Mouse (Mus musculus): ENCODE measurements around the gene Rgs1. TPM values are rescaled to one million over a fixed set of nuclear protein-coding genes. Genes with fewer than 3 reads are reported as not detected.

The Rgs1 gene
- polyA plus RNA-seq, 1 experiment from 2014 or later, result not detected

DNA sequence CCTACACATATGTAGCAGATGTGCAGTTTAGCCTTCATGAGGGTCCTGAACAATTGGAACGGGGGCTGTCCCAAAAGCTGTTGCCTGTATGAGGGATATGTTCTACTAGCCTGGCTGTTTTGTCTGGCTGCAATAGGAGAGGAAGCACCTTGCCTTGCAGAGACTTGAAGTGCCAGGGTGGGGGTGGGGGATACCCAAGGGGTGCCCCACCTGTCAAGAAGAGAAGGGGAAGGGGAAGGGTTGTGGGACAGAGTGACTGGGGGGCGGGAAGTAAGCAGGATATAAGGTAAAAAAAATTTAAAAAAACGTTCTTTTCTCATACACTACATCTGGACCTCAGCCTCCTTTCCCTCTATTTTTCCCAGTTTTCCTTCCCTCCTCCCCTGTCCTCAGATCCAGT lies 9.7 kb upstream of the Rgs1 start:
- Histone ChIP-seq H3K9me3 (ENCODE audit: control insufficient read depth, low read length) (no peaks in the 10 kb centered on the region), H3K27ac (replicated peaks; ENCODE audit: low read depth, low read length) (no peak overlapping the region), H3K27me3 (ENCODE audit: control insufficient read depth, insufficient read depth, low read length) (no peaks in the 10 kb centered on the region), H3K36me3 (ENCODE audit: control insufficient read depth, insufficient read depth, low read length) (no peaks in the 10 kb centered on the region), H3K4me1 (ENCODE audit: control insufficient read depth, insufficient read depth, low read length) (no peaks in the 10 kb centered on the region), H3K4me3 (ENCODE audit: low read depth, low read length) (no peak overlapping the region), H3K9ac (ENCODE audit: low read length) (no peak overlapping the region), H3K4me2 (ENCODE audit: low read depth, severe bottlenecking) (no peak overlapping the region)
- 69% methylated on average over 3 of the region's 3 CpGs for WGBS
- ATAC-seq (ENCODE audit: insufficient number of reproducible peaks, low FRiP score, low TSS enrichment, low read depth) (no peak), DNase-seq (ENCODE audit: low spot score) (no peak)

DNA sequence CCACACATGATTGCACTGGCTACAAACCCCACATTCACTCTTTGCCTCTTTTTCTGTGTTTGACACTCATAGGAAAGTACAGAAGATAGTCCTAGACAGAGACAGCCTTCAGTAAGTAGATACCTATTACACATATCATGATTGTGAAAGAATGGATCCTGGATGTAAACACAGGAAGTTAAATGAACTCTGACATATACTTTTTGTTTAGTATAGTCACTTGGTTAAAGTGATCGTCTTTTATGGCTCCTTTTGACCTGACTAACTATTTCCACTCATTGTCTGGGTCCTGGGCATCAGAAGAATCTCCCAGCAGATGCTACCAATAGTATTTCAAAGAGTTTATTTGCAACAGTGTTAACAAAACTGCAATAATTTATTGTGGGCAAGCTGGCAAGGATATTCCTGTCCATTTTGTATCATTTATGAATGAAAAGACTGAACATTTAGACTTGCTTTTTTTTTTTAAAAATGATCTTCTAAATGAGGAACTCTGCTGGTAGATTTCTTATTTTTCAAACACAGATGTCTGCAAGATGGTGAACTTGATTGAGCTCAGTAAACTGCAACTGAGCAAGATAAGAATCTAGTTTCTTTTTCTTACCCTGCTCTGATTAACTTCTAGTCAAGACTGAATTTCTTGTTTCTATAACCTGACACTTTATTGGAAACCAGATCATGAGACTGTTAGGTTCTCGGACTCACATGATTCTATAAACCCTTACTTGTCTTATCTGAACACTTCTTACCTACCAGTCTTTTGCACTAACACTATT lies 7.7 kb upstream of the Rgs1 start:
- H3K4me2 ChIP-seq (ENCODE audit: low read depth, severe bottlenecking), result no peak overlapping the region
- no peak overlapping the region for H3K27ac ChIP-seq (replicated peaks; ENCODE audit: low read depth, low read length)
- no peak for DNase-seq (ENCODE audit: low spot score)
- H3K9ac ChIP-seq (ENCODE audit: low read length), result no peak overlapping the region
- H3K4me3 ChIP-seq (ENCODE audit: low read depth, low read length), result no peak overlapping the region
- no peaks in the 10 kb centered on the region for H3K9me3 ChIP-seq (ENCODE audit: control insufficient read depth, low read length)
- H3K36me3 ChIP-seq (ENCODE audit: control insufficient read depth, insufficient read depth, low read length), result no peaks in the 10 kb centered on the region
- H3K27me3 ChIP-seq (ENCODE audit: control insufficient read depth, insufficient read depth, low read length), result no peaks in the 10 kb centered on the region
- H3K4me1 ChIP-seq (ENCODE audit: control insufficient read depth, insufficient read depth, low read length), result no peaks in the 10 kb centered on the region
- no peak for ATAC-seq (ENCODE audit: insufficient number of reproducible peaks, low FRiP score, low TSS enrichment, low read depth)
- 73% methylated on average over 2 of the region's 2 CpGs for WGBS

DNA sequence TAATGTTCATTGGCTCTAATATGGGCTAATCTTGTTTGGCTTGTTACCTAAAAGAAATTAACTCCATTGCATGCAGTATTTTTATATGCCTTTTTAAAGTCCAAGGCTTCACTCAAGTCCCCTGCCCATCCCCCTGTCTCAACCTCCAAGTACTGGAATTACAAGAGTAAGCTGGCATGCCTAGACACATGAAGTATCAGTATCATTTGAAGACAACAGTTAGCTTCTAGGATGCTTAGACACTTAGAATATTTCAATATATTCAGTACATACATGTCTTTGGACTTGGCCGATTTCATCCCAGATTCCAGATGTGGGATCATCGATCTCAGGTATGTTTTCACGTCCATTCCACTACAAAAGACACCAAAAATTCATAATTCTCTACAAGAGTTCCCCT lies 836 bp downstream of the Rgs1 start:
- WGBS, result 89% methylated on average over 3 of the region's 3 CpGs

GRCm38 (mm10) chr1:144247382-144247781 lies 1.7 kb downstream of the Rgs1 start:
- Histone ChIP-seq H3K36me3 (ENCODE audit: control insufficient read depth, insufficient read depth, low read length) (no peaks in the 10 kb centered on the region), H3K4me1 (ENCODE audit: control insufficient read depth, insufficient read depth, low read length) (no peaks in the 10 kb centered on the region), H3K4me3 (ENCODE audit: low read depth, low read length) (no peak overlapping the region), H3K27me3 (ENCODE audit: control insufficient read depth, insufficient read depth, low read length) (no peaks in the 10 kb centered on the region), H3K27ac (replicated peaks; ENCODE audit: low read depth, low read length) (no peak overlapping the region), H3K9me3 (ENCODE audit: control insufficient read depth, low read length) (no peaks in the 10 kb centered on the region), H3K9ac (ENCODE audit: low read length) (no peak overlapping the region), H3K4me2 (ENCODE audit: low read depth, severe bottlenecking) (no peak overlapping the region)
- ATAC-seq (ENCODE audit: insufficient number of reproducible peaks, low FRiP score, low TSS enrichment, low read depth) (no peak), DNase-seq (ENCODE audit: low spot score) (no peak)
- 94% methylated on average over 1 of the region's 1 CpGs for WGBS

More for the DNA sequence above, 836 bp downstream of the Rgs1 start:
- Histone ChIP-seq H3K9me3 (ENCODE audit: control insufficient read depth, low read length) (no peaks in the 10 kb centered on the region), H3K27me3 (ENCODE audit: control insufficient read depth, insufficient read depth, low read length) (no peaks in the 10 kb centered on the region), H3K9ac (ENCODE audit: low read length) (no peak overlapping the region), H3K4me2 (ENCODE audit: low read depth, severe bottlenecking) (no peak overlapping the region), H3K27ac (replicated peaks; ENCODE audit: low read depth, low read length) (no peak overlapping the region), H3K4me3 (ENCODE audit: low read depth, low read length) (no peak overlapping the region), H3K4me1 (ENCODE audit: control insufficient read depth, insufficient read depth, low read length) (no peaks in the 10 kb centered on the region), H3K36me3 (ENCODE audit: control insufficient read depth, insufficient read depth, low read length) (no peaks in the 10 kb centered on the region)
- ATAC-seq (ENCODE audit: insufficient number of reproducible peaks, low FRiP score, low TSS enrichment, low read depth) (no peak), DNase-seq (ENCODE audit: low spot score) (no peak)

GRCm38 (mm10) chr1:144243511-144243910 lies 5.5 kb downstream of the Rgs1 start:
- H3K4me1 ChIP-seq (ENCODE audit: control insufficient read depth, insufficient read depth, low read length), result no peaks in the 10 kb centered on the region
- no peak overlapping the region for H3K4me2 ChIP-seq (ENCODE audit: low read depth, severe bottlenecking)
- no peaks in the 10 kb centered on the region for H3K9me3 ChIP-seq (ENCODE audit: control insufficient read depth, low read length)
- H3K9ac ChIP-seq (ENCODE audit: low read length), result no peak overlapping the region
- no peak for DNase-seq (ENCODE audit: low spot score)
- H3K27me3 ChIP-seq (ENCODE audit: control insufficient read depth, insufficient read depth, low read length), result no peaks in the 10 kb centered on the region
- WGBS, result 85% methylated on average over 1 of the region's 1 CpGs
- H3K4me3 ChIP-seq (ENCODE audit: low read depth, low read length), result no peak overlapping the region
- 0 out of 2 replicates have a peak, but pooled peaks have one; percentile 47 for ATAC-seq (ENCODE audit: insufficient number of reproducible peaks, low FRiP score, low TSS enrichment, low read depth)
- no peaks in the 10 kb centered on the region for H3K36me3 ChIP-seq (ENCODE audit: control insufficient read depth, insufficient read depth, low read length)
- no peak overlapping the region for H3K27ac ChIP-seq (replicated peaks; ENCODE audit: low read depth, low read length)

DNA sequence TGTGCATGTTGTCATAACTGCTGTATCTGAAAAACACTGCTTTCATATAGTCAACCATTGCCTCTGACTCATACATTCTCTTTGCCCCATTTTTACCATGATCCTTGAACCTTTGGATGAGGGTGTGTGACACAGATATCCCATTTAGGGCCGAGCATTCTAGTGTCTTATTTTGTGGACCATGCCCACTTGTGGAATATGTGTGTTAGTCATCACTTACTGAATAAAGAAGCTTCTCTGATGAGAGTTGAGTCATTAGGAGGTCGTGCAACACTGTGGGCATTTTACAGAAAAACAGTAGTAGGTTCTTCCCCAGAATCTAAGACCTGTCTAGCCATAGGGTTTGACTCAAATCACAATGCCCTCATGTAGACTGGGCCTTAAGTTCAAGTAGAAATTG lies 9.8 kb downstream of the Rgs1 start:
- Histone ChIP-seq H3K9me3 (ENCODE audit: control insufficient read depth, low read length) (no peaks in the 10 kb centered on the region), H3K4me2 (ENCODE audit: low read depth, severe bottlenecking) (no peak overlapping the region), H3K9ac (ENCODE audit: low read length) (no peak overlapping the region), H3K4me1 (ENCODE audit: control insufficient read depth, insufficient read depth, low read length) (no peaks in the 10 kb centered on the region), H3K27me3 (ENCODE audit: control insufficient read depth, insufficient read depth, low read length) (no peaks in the 10 kb centered on the region), H3K27ac (replicated peaks; ENCODE audit: low read depth, low read length) (no peak overlapping the region), H3K36me3 (ENCODE audit: control insufficient read depth, insufficient read depth, low read length) (no peaks in the 10 kb centered on the region), H3K4me3 (ENCODE audit: low read depth, low read length) (no peak overlapping the region)
- DNase-seq (ENCODE audit: low spot score) (no peak), ATAC-seq (ENCODE audit: insufficient number of reproducible peaks, low FRiP score, low TSS enrichment, low read depth) (no peak)
- 83% methylated on average over 2 of the region's 2 CpGs for WGBS

DNA sequence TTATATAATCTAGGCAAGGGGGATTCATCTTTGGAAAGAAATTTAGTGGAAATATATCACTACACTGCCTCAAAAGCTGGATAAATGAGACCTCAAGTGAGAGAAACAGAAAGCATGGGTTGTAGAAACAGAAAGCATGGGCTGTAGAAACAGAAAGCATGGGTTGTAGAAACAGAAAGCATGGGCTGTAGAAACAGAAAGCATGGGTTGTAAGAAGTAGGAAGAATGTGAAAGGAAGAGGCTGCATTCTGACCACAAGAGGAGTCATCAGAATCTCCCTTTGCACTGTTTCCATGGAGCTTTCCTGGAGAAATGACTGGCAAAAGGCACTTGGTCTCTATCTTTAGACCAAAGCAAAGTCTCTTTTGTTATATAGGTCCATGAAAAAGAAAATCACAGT lies 33.8 kb downstream of the Rgs1 start:
- no peak for DNase-seq (ENCODE audit: low spot score)
- H3K27me3 ChIP-seq (ENCODE audit: control insufficient read depth, insufficient read depth, low read length), result no peaks in the 10 kb centered on the region
- no peaks in the 10 kb centered on the region for H3K4me1 ChIP-seq (ENCODE audit: control insufficient read depth, insufficient read depth, low read length)
- H3K4me3 ChIP-seq (ENCODE audit: low read depth, low read length), result no peak overlapping the region
- no peak overlapping the region for H3K4me2 ChIP-seq (ENCODE audit: low read depth, severe bottlenecking)
- no peak for ATAC-seq (ENCODE audit: insufficient number of reproducible peaks, low FRiP score, low TSS enrichment, low read depth)
- H3K27ac ChIP-seq (replicated peaks; ENCODE audit: low read depth, low read length), result no peak overlapping the region
- H3K36me3 ChIP-seq (ENCODE audit: control insufficient read depth, insufficient read depth, low read length), result no peaks in the 10 kb centered on the region
- H3K9ac ChIP-seq (ENCODE audit: low read length), result no peak overlapping the region
- no peaks in the 10 kb centered on the region for H3K9me3 ChIP-seq (ENCODE audit: control insufficient read depth, low read length)

DNA sequence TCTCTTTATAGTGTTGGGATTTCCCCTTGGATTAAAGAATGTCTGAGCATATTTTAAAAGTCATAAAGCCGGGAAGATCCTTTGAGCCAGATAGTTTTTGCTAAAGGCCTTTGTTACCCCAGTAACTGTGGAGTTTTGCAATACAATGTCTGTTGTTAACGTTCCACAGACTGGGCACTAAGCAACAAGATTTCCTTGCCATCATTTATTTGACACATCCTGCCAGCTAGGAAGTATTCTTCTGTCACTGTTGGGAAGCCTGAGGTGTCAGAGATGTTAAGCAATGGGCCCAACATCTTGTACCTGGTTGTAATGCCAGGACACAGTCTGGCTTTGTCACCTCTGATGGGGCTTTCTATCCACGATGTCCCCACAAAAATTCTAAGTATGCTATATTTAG lies 38.1 kb downstream of the Rgs1 start:
- H3K4me1 ChIP-seq (ENCODE audit: control insufficient read depth, insufficient read depth, low read length), result no peaks in the 10 kb centered on the region
- no peaks in the 10 kb centered on the region for H3K27me3 ChIP-seq (ENCODE audit: control insufficient read depth, insufficient read depth, low read length)
- no peak for DNase-seq (ENCODE audit: low spot score)
- no peak overlapping the region for H3K9ac ChIP-seq (ENCODE audit: low read length)
- H3K9me3 ChIP-seq (ENCODE audit: control insufficient read depth, low read length), result no peaks in the 10 kb centered on the region
- WGBS, result 78% methylated on average over 3 of the region's 3 CpGs
- ATAC-seq (ENCODE audit: insufficient number of reproducible peaks, low FRiP score, low TSS enrichment, low read depth), result no peak
- no peak overlapping the region for H3K27ac ChIP-seq (replicated peaks; ENCODE audit: low read depth, low read length)
- no peak overlapping the region for H3K4me3 ChIP-seq (ENCODE audit: low read depth, low read length)
- no peaks in the 10 kb centered on the region for H3K36me3 ChIP-seq (ENCODE audit: control insufficient read depth, insufficient read depth, low read length)
- H3K4me2 ChIP-seq (ENCODE audit: low read depth, severe bottlenecking), result no peak overlapping the region
